Mouse (Mus musculus): ENCODE data around the gene Wdfy3. TPM values are rescaled to one million over a fixed set of nuclear protein-coding genes. Genes with fewer than 3 reads are reported as not detected.
A peak's percentile ranks its signal among the peaks of the same experiment; 100 is the strongest.

The Wdfy3 gene
- polyA plus RNA-seq, 1 experiment from 2014 or later: 25.9 TPM

DNA sequence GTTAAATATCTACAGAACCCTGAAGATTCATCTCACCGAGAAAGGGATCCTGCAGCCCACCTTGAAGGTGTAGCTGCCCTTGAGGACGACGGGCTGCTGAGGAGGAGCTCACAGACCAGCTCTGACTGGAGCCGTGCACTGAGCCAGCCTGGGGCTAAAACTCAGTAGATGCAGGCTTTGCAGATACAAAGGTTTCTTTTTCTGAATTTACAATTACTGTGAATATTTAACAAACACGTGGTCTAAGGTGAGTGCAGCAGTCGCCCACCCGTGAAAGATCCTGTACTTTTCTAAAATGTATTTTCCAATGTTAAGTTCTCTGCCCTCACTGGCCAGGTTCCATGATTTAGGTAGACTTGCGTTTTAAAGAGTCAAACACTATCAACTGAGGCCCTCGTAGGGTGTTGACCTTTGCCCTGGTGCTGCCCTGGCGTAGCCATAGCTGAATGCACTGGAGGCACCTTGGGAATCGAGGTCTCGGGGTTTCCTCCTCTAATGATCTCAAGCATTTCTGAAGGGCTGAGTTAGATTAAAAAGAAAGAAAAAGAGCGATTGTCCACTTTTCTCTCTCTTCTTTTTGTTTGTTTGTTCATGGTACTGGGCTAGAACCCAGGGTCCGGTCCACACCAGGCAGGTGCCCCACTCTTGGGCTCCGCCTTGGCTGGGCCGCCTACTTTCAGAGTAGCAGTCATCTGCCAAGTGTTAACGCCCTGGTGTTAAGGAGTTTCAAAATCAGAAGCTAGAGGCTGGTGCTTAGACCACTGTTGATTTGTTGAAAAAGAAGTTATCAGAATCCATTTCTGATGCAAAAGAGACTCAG lies 248.0 kb downstream of the Wdfy3 start:
- no peak overlapping the region for H3K4me2 ChIP-seq

DNA sequence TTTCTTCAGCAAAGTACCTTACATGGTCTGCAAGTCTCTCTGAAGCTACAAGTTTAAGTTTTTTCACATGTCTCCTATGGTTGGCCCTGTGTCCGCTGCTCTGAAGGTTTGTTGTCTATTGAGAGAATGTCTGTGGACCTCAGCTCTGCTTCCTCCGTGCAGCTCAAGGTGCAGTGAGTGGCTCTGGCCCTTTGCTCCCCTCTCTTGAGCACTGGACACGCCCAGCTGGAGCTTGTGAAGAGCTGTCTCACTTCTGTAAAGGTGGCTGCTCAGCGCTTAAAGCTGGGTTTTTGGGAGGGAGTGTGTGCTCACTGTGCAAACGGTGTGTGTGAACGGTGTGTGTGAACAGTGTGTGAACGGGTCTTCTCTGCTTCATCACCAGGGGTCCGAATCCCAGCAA lies 248.7 kb downstream of the Wdfy3 start:
- ATAC-seq (ENCODE audit: low FRiP score): no peak
- Histone ChIP-seq H3K9me3 (ENCODE audit: control insufficient read depth, low read length) (no peaks in the 10 kb centered on the region), H3K4me3 (ENCODE audit: low read depth, low read length) (no peak overlapping the region), H3K27me3 (ENCODE audit: control insufficient read depth, insufficient read depth, low read length) (peaks cover 3% of the 10 kb centered on the region; the same call in 1 of the 2 replicates), H3K27ac (ENCODE audit: low read depth, low read length) (no peak overlapping the region), H3K4me1 (ENCODE audit: control insufficient read depth, insufficient read depth, low read length) (peaks cover 6% of the 10 kb centered on the region; the same call in 1 of the 2 replicates), H3K4me2 (no peak overlapping the region), H3K9ac (ENCODE audit: low read length) (no peak overlapping the region), H3K36me3 (ENCODE audit: control insufficient read depth, insufficient read depth, low read length) (no peaks in the 10 kb centered on the region)
- 67% methylated on average over 8 of the region's 8 CpGs for WGBS
- no peak for DNase-seq (ENCODE audit: low spot score, missing footprints)

More for the DNA sequence above, 248.0 kb downstream of the Wdfy3 start:
- Histone ChIP-seq H3K4me3 (ENCODE audit: low read depth, low read length) (no peak overlapping the region), H3K27me3 (ENCODE audit: control insufficient read depth, insufficient read depth, low read length) (peaks cover 3% of the 10 kb centered on the region; the same call in 1 of the 2 replicates), H3K36me3 (ENCODE audit: control insufficient read depth, insufficient read depth, low read length) (no peaks in the 10 kb centered on the region), H3K9ac (ENCODE audit: low read length) (no peak overlapping the region), H3K9me3 (ENCODE audit: control insufficient read depth, low read length) (no peaks in the 10 kb centered on the region), H3K27ac (ENCODE audit: low read depth, low read length) (no peak overlapping the region), H3K4me1 (ENCODE audit: control insufficient read depth, insufficient read depth, low read length) (peaks cover 8% of the 10 kb centered on the region)
- DNase-seq (ENCODE audit: low spot score, missing footprints): no peak
- WGBS: 56% methylated on average over 17 of the region's 17 CpGs
- no peak for ATAC-seq (ENCODE audit: low FRiP score)

DNA sequence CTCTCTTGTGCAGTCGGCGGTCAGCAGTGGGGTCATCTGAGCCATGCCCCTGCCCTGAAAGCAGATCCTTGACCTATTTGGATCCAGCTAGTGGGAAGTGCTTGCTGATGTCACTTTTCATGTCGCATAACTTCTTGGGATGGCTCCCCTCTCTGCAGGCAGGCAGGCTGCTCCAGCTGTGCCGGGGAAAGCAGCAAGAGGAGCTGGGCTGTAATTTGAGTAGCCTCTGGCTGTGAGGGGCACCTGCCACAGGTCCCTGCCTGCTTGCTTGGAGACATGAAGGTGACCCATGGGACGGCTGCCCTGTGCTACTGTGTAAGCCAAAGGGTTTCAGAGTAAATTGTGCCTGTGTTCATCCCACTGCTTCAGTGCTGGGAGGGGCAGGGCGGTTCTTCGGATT lies 249.9 kb downstream of the Wdfy3 start:
- Histone ChIP-seq H3K9me3 (ENCODE audit: control insufficient read depth, low read length) (no peaks in the 10 kb centered on the region), H3K4me1 (ENCODE audit: control insufficient read depth, insufficient read depth, low read length) (no peaks in the 10 kb centered on the region), H3K27me3 (ENCODE audit: control insufficient read depth, insufficient read depth, low read length) (peaks cover 3% of the 10 kb centered on the region; the same call in 1 of the 2 replicates), H3K36me3 (ENCODE audit: control insufficient read depth, insufficient read depth, low read length) (no peaks in the 10 kb centered on the region), H3K4me2 (no peak overlapping the region), H3K4me3 (ENCODE audit: low read depth, low read length) (no peak overlapping the region), H3K27ac (ENCODE audit: low read depth, low read length) (no peak overlapping the region), H3K9ac (ENCODE audit: low read length) (no peak overlapping the region)
- ATAC-seq (ENCODE audit: low FRiP score): no peak
- WGBS: 12% methylated on average over 7 of the region's 7 CpGs
- DNase-seq (ENCODE audit: low spot score, missing footprints): no peak

DNA sequence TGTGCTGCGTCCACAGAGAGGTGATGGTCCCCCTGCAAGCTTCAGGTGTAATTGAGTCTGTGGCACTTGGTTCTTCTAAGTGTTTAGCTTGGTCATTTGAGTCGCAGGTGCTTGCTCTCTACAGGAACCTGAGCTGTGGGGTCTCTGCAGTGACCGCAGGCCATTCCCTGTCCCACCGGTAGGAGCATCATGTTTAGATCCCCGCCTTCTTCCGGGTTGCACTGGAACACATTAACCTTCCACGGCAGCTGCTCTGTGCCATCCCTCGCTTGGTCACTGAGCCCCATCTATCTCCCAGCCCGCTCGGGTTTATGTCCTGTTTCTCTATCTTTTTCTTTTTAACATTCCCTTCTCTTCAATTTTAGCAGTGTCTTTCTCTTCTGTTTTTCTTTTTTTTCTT lies 250.5 kb downstream of the Wdfy3 start:
- Histone ChIP-seq H3K9me3 (ENCODE audit: control insufficient read depth, low read length) (no peaks in the 10 kb centered on the region), H3K4me3 (ENCODE audit: low read depth, low read length) (no peak overlapping the region), H3K4me1 (ENCODE audit: control insufficient read depth, insufficient read depth, low read length) (no peaks in the 10 kb centered on the region), H3K4me2 (no peak overlapping the region), H3K9ac (ENCODE audit: low read length) (no peak overlapping the region), H3K27ac (ENCODE audit: low read depth, low read length) (no peak overlapping the region), H3K27me3 (ENCODE audit: control insufficient read depth, insufficient read depth, low read length) (peaks cover 3% of the 10 kb centered on the region; the same call in 1 of the 2 replicates), H3K36me3 (ENCODE audit: control insufficient read depth, insufficient read depth, low read length) (no peaks in the 10 kb centered on the region)
- no peak for ATAC-seq (ENCODE audit: low FRiP score)
- 65% methylated on average over 10 of the region's 10 CpGs for WGBS
- no peak for DNase-seq (ENCODE audit: low spot score, missing footprints)

DNA sequence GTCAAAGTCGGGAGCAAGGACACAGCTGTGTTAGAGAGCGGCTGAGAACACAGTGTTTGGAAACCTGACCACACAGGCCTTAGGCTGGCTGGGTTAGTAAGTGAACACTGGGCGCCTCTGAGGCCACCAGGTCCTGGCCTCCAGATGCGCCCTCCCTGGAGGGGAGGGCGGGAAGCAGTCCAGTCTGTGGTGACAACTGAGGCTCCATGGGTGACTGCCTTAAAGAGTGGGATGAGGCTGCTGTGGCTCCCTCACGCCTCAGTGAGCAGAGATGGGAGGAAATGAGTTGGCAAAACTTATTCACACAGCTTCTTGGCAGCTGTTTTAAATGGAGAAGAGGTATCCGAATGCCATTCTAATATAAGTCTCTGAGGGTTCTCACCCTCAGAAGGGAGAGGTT lies 252.9 kb downstream of the Wdfy3 start:
- no peak overlapping the region for H3K27ac ChIP-seq (ENCODE audit: low read depth, low read length)

DNA sequence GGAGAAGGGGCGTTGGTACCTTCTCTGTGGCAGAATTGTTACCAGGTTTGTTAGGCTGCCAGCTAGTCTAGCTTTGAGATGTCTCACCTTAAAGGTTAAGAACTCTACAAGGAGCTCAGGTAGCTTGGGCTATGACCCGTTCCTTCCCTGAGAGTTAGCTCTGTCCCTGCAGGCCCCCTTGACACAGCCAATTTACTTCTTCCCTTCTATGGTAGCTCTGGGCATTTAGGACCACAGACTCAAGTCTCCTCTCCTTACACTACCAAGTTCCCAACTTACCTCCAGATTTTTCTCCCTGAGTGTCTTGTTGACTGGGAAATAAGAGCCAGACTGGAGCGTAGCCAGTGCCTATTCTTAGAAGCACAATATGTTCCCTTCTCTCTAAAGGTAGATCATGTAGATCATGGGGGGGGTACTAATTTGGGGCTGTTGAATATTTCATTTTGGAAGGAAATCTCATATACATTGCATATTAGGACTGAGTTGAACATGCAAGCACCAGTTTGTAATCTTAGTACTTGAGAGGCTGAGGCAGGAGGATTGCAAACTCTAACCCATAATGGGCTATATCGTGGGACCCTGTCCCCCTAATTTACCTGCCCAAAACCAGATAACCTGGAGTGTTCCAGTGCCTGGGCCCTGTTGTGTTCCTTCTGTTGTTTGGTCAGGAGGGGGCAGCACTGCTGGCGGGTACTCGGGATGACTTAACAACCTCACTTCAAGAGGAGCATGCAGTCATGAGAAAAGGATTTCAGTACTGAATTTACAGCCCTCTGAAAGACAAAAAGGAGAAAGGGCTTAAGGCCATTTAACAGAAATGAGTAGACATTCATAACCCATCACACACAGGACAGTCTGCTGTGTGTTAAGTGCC lies 258.2 kb downstream of the Wdfy3 start:
- Histone ChIP-seq H3K4me3 (ENCODE audit: low read depth, low read length) (no peak overlapping the region), H3K9me3 (ENCODE audit: control insufficient read depth, low read length) (no peaks in the 10 kb centered on the region), H3K9ac (ENCODE audit: low read length) (no peak overlapping the region), H3K27me3 (ENCODE audit: control insufficient read depth, insufficient read depth, low read length) (no peaks in the 10 kb centered on the region), H3K4me2 (no peak overlapping the region), H3K36me3 (ENCODE audit: control insufficient read depth, insufficient read depth, low read length) (no peaks in the 10 kb centered on the region), H3K27ac (ENCODE audit: low read depth, low read length) (no peak overlapping the region), H3K4me1 (ENCODE audit: control insufficient read depth, insufficient read depth, low read length) (no peaks in the 10 kb centered on the region)
- 91% methylated on average over 6 of the region's 6 CpGs for WGBS
- DNase-seq (ENCODE audit: low spot score, missing footprints): no peak
- no peak for ATAC-seq (ENCODE audit: low FRiP score)

More for the DNA sequence above, 252.9 kb downstream of the Wdfy3 start:
- 65% methylated on average over 7 of the region's 7 CpGs for WGBS
- Histone ChIP-seq H3K9ac (ENCODE audit: low read length) (no peak overlapping the region), H3K9me3 (ENCODE audit: control insufficient read depth, low read length) (no peaks in the 10 kb centered on the region), H3K4me1 (ENCODE audit: control insufficient read depth, insufficient read depth, low read length) (no peaks in the 10 kb centered on the region), H3K27me3 (ENCODE audit: control insufficient read depth, insufficient read depth, low read length) (no peaks in the 10 kb centered on the region), H3K36me3 (ENCODE audit: control insufficient read depth, insufficient read depth, low read length) (no peaks in the 10 kb centered on the region), H3K4me3 (ENCODE audit: low read depth, low read length) (no peak overlapping the region), H3K4me2 (no peak overlapping the region)
- no peak for ATAC-seq (ENCODE audit: low FRiP score)
- DNase-seq (ENCODE audit: low spot score, missing footprints): peak; percentile 39

DNA sequence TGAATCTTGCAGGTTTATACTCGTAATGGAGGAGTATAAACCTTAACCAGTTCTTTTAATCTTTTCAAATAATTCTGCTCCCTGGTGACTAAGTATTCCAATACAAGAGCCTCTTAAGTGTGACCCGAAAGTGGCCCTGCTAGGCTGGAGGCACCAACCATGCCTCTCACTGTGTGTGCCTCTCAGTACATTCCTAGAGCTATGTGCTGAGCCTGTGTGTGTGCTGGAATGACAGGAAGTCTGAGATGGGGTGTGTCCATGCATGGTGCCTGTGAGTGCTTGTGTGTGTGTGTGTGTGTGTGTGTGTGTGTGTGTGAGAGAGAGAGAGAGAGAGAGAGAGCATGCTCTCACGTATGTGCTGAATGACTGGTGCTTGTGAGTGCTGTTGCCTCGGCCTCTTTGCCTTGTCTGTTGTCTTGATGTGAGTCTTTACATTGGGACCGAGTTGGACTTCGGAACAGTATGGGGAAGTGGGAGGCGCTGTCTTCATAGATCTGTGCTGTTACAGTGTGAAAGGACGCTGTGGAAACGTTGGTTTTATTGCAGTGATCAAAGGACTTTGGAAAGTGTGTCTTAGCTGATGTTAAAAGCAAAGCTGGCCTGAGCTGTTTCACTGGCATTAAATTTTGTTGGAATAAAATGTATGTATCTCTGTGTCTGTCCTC lies 267.2 kb downstream of the Wdfy3 start:
- Histone ChIP-seq H3K4me3 (ENCODE audit: low read depth, low read length) (no peak overlapping the region), H3K4me1 (ENCODE audit: control insufficient read depth, insufficient read depth, low read length) (no peaks in the 10 kb centered on the region), H3K27ac (ENCODE audit: low read depth, low read length) (no peak overlapping the region), H3K27me3 (ENCODE audit: control insufficient read depth, insufficient read depth, low read length) (no peaks in the 10 kb centered on the region), H3K4me2 (no peak overlapping the region), H3K36me3 (ENCODE audit: control insufficient read depth, insufficient read depth, low read length) (no peaks in the 10 kb centered on the region), H3K9ac (ENCODE audit: low read length) (no peak overlapping the region), H3K9me3 (ENCODE audit: control insufficient read depth, low read length) (no peaks in the 10 kb centered on the region)
- ATAC-seq (ENCODE audit: low FRiP score) (no peak), DNase-seq (ENCODE audit: low spot score, missing footprints) (no peak)
- 83% methylated on average over 9 of the region's 9 CpGs for WGBS

DNA sequence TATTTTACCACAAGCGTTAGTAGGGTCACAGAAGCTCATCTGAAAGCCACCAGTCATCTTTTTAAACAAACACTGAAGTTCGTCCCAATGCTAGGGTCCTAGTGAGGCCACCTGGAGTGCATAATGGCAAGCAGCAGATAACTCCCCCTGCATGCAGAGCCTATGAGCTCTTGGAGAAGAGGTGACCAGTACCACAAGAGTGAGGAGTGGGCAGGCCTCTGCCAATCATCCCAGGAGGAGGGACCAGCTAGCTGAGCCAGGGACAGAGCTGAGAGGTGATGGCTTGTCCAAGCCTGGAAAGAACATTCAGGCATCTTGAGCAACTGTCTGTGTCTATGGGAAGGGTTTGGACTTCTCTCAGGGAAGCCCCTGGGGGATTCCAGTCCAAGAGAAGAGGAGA lies 267.8 kb downstream of the Wdfy3 start:
- H3K9me3 ChIP-seq (ENCODE audit: control insufficient read depth, low read length): no peaks in the 10 kb centered on the region
- H3K4me3 ChIP-seq (ENCODE audit: low read depth, low read length): no peak overlapping the region
- DNase-seq (ENCODE audit: low spot score, missing footprints) (no peak), ATAC-seq (ENCODE audit: low FRiP score) (no peak)
- no peaks in the 10 kb centered on the region for H3K36me3 ChIP-seq (ENCODE audit: control insufficient read depth, insufficient read depth, low read length)
- H3K9ac ChIP-seq (ENCODE audit: low read length): no peak overlapping the region
- no peaks in the 10 kb centered on the region for H3K4me1 ChIP-seq (ENCODE audit: control insufficient read depth, insufficient read depth, low read length)
- H3K4me2 ChIP-seq: no peak overlapping the region
- WGBS: 73% methylated on average over 2 of the region's 2 CpGs
- no peaks in the 10 kb centered on the region for H3K27me3 ChIP-seq (ENCODE audit: control insufficient read depth, insufficient read depth, low read length)
- H3K27ac ChIP-seq (ENCODE audit: low read depth, low read length): no peak overlapping the region

Data from midbrain, embryonic 11.5 days (tissue).